Mouse (Mus musculus) lung, adult 2 months (tissue): Measurements from ENCODE around the gene Foxr1.

ENCODE experiments used
- CTCF ChIP-seq: fragments of 200-500 bp; IDR thresholded peaks from 2 replicates; pipeline ENCODE4 v1.5.1; 2011; ENCODE audit warnings: mild to moderate bottlenecking, low read length, control low read depth; ENCODE audit not compliant: insufficient read depth
- POLR2A ChIP-seq: fragments of 200-500 bp; IDR thresholded peaks from 2 replicates; pipeline ENCODE4 v1.6.1; 2011; ENCODE audit warnings: low read depth, mild to moderate bottlenecking, control low read depth, low read length, borderline replicate concordance; ENCODE audit errors: extremely low read depth

GRCm38 (mm10) chr9:44474327-44474726 lies 33.4 kb upstream of the Foxr1 start:
- TF ChIP-seq CTCF (no peak), POLR2A (no peak)
